Mouse (Mus musculus) testis, adult 2 months (tissue): ENCODE data around the gene Pycr1. TPM values are rescaled to one million over a fixed set of nuclear protein-coding genes. Genes with fewer than 3 reads are reported as not detected.

Source experiments
- H3K27ac ChIP-seq: fragments of 200-500 bp; 2 replicates; pipeline ENCODE4 v1.5.1; 2012; ENCODE audit warnings: low read depth, low read length; ENCODE audit not compliant: control insufficient read depth, insufficient read depth
- H3K27me3 ChIP-seq: fragments of 200-500 bp; 2 replicates; pipeline ENCODE4 v1.6.1; 2012; ENCODE audit warnings: mild to moderate bottlenecking, low read length, moderate library complexity; ENCODE audit not compliant: control insufficient read depth, insufficient read depth
- H3K36me3 ChIP-seq: fragments of 200-500 bp; 2 replicates; pipeline ENCODE4 v1.6.1; 2012; ENCODE audit warnings: mild to moderate bottlenecking, low read length; ENCODE audit not compliant: control insufficient read depth, insufficient read depth
- H3K4me1 ChIP-seq: fragments of 200-500 bp; 2 replicates; pipeline ENCODE4 v1.6.1; 2012; ENCODE audit warnings: low read length; ENCODE audit not compliant: control insufficient read depth, insufficient read depth
- H3K4me3 ChIP-seq: fragments of 200-500 bp; 2 replicates; pipeline ENCODE4 v1.5.1; 2012; ENCODE audit warnings: low read depth, mild to moderate bottlenecking, low read length, moderate library complexity, mixed read lengths; ENCODE audit not compliant: control insufficient read depth
- CTCF ChIP-seq: fragments of 200-500 bp; IDR thresholded peaks from 2 replicates; pipeline ENCODE4 v1.5.1; 2012; ENCODE audit warnings: low read depth, mild to moderate bottlenecking, inconsistent platforms, low read length, moderate library complexity; ENCODE audit not compliant: control insufficient read depth, insufficient read depth, insufficient replicate concordance
- POLR2A ChIP-seq: fragments of 200-500 bp; IDR thresholded peaks from 2 replicates; pipeline ENCODE4 v1.6.1; 2012; ENCODE audit warnings: low read depth, mild to moderate bottlenecking, inconsistent platforms, low read length, moderate library complexity; ENCODE audit not compliant: control insufficient read depth
- polyA plus RNA-seq: library from polyadenylated mRNA; depleted of rRNA; stranded (reverse); fragments of >200 nt; gene quantifications from 2 replicates; pipeline ENCODE4 v1.2.3, GENCODE M21; 2012; rRNA removed

The Pycr1 gene
- 0.98 and 1.5 TPM in 2 replicates for polyA plus RNA-seq

DNA sequence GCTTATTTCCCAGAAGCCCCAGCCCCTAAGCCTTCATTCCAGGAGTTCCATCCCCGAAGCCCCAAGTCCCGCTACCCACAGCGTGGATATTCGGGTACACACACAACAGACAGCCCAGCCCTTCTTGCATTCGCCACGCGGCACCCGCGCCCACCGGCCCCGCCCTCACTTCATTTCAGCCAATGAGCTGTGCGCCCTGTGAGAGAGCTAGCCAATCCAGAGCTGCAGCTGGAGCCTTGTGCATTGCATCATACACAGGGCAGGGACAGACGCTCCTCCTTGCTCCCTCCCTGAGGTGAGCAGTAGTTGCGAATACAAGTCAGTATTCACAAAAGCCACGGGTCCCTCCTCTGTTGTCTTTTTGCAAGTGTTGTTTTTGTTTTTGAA is at the start of gene Pycr1:
Gene Pycr1, minus strand, starts transcription at position 169 of the 387 bp plus-strand sequence.
- no peaks in the 10 kb centered on the region for H3K36me3 ChIP-seq
- H3K4me3 ChIP-seq: peak within 1 kb of the TSS; percentile 54
- TF ChIP-seq POLR2A (no peak), CTCF (no peak)
- no peak within 1 kb of the TSS for H3K27ac ChIP-seq
- peaks cover 17% of the 10 kb centered on the region for H3K4me1 ChIP-seq
- H3K27me3 ChIP-seq: 0 out of 2 replicates have a peak, but pooled peaks cover 2% of the 10 kb centered on the region

DNA sequence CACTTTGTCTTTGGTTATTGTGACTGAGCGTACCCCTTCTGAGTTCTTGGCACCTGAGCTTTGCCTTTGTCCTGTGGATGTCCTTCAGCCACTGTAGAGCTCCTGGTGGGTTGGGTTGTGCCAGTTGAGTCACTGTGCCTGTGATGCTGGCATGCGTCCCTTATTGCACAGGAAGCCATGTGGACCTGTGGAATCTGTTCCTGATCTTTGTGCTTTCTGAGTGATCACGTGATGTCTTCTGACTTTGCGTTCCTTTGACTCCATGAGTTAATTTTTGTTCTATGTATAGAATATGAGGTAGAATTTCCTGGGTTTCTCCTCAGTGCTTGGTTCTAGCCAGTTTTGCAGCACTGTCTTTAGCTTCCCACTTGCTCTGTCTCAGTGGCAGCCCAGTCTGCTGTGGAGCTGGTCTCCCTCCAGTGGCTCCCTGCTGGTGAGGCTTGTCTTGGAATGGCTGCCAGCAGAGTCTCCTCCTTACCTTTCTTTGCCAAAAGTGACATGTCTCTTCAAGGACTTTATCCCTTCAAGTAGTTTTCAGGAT is 49.0 kb upstream of the Pycr1 start:
- H3K36me3 ChIP-seq: peaks cover 2% of the 10 kb centered on the region; the same call in 1 of the 2 replicates
- no peaks in the 10 kb centered on the region for H3K4me1 ChIP-seq

DNA sequence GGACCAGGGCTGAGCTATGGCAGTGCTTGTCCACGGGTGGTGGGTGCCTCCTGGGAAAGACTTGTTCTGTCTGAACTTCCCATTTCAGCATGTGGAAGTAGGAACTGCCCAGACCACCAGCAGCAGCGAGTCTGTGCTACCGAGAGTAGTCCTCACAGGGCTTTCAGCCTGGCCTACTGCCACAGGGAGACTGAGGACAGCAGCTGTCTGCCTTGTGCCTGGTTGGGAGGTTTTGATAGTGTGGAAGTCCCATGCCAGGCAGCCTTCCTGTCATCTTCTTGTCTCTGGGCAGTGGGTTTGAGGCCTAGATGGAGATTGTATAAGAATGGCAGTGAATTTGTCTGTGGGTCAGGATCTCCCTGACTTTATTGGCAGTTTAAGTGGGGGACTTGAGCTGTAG is 45.8 kb upstream of the Pycr1 start:
- H3K27me3 ChIP-seq: no peaks in the 10 kb centered on the region
- H3K4me3 ChIP-seq: no peak overlapping the region
- H3K4me1 ChIP-seq: no peaks in the 10 kb centered on the region
- peaks cover 4% of the 10 kb centered on the region; the same call in 1 of the 2 replicates for H3K36me3 ChIP-seq
- no peak for TF ChIP-seq POLR2A
- no peak for TF ChIP-seq CTCF
- H3K27ac ChIP-seq: no peak overlapping the region

More for the DNA sequence above, 49.0 kb upstream of the Pycr1 start:
- no peak overlapping the region for H3K4me3 ChIP-seq
- no peak overlapping the region for H3K27ac ChIP-seq
- no peaks in the 10 kb centered on the region for H3K27me3 ChIP-seq
- no peak for TF ChIP-seq POLR2A
- TF ChIP-seq CTCF: no peak

DNA sequence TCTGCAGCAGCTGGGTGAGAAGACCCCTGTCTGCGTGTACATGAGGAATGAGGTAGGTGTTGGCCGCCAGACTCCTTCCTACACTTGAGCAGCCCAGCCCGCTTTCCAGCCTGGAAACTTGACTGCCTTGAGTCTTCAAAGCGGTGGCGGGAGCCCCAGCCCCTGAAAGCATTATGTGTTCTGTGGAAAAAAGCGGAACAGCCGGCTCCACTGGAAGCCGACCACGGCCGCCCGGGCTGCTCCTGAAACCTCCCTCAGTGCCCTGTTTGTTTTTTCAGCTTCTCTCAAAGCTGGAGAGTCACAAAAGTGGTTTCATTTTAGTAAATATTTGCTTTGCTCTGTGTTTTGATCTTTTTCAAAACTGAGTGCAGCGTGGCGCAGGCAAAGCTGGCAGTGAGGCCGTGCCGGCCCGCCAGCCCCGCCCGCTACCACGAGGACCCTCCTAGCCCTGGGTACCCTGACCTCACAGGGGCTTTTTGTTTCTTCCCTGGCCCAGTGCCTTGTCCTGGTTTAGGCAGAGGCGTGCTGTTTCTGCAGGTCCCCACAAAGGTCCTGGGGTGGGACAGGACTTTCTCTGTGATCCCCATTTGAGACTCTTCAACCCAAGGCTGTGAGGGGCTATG is 43.2 kb upstream of the Pycr1 start:
- TF ChIP-seq CTCF (no peak), POLR2A (no peak)
- Histone ChIP-seq H3K36me3 (peaks cover 4% of the 10 kb centered on the region; the same call in 1 of the 2 replicates), H3K27ac (no peak overlapping the region), H3K4me1 (no peaks in the 10 kb centered on the region), H3K27me3 (no peaks in the 10 kb centered on the region), H3K4me3 (no peak overlapping the region)

DNA sequence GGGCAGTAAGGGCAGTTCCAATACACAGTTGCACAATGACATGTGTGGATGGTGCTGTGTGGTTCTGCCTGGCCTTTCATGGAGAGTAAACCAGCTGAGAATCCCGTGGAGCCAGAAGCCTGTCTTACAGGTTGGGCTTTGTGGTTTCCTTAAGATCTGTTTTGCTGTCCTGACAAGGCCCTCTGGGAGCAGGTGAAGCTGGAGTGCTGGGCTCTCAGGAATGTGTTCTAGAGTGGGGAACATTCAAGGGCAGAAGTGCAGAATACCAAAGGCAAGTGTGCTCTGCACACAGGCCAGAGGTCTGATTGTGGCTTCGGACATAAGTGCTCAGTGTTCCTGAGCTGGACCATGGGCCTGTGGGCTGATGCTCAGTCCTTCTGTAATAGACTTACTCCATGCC is 41.1 kb upstream of the Pycr1 start:
- no peaks in the 10 kb centered on the region for H3K4me1 ChIP-seq
- no peak overlapping the region for H3K27ac ChIP-seq
- peaks cover 4% of the 10 kb centered on the region; the same call in 1 of the 2 replicates for H3K36me3 ChIP-seq
- no peaks in the 10 kb centered on the region for H3K27me3 ChIP-seq
- no peak for TF ChIP-seq CTCF
- TF ChIP-seq POLR2A: no peak
- H3K4me3 ChIP-seq: no peak overlapping the region

DNA sequence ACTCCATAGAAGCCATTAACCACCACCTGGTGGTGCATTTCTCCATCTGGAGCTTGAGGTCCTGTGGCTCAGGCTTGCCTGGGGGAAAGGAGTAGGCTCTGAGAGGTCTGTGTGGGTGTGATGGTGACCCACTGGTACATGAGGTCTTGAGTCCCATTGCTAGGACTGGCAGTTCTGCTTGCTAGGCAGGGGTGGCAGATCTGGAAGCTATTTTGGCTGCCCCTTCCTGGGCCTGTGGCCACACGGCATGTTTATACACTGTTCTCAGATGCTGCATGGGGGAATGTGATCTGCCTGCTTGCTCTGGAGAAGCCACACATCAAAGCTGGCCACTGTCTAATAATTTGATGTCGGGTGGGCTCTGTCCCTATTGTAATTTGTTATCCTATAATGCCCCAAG is 40.5 kb upstream of the Pycr1 start:
- Histone ChIP-seq H3K27ac (no peak overlapping the region), H3K4me1 (no peaks in the 10 kb centered on the region), H3K36me3 (peaks cover 2% of the 10 kb centered on the region; the same call in 1 of the 2 replicates), H3K27me3 (no peaks in the 10 kb centered on the region), H3K4me3 (no peak overlapping the region)
- TF ChIP-seq POLR2A: no peak

DNA sequence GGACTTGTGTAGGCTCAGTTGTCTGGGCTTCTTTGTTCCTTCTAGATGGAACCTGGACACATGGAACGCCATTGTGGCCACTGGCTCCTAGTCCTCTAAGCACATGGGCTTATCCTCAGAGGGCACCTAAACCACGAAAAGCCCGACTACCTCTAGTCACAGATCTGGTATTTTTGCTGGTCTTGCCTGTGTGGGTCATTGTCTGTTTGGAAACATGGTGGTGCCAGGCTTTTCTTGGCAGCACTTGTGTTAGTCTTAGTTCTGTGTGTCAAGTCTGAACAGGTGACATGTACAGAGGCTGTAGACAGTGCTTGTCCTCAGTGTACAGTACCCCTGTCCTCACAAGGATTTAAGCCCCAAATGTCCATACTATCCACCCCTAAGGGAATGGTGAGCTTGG is 40.0 kb upstream of the Pycr1 start:
- peaks cover 1% of the 10 kb centered on the region; the same call in 1 of the 2 replicates for H3K36me3 ChIP-seq
- H3K4me3 ChIP-seq: no peak overlapping the region
- no peak overlapping the region for H3K27ac ChIP-seq
- no peaks in the 10 kb centered on the region for H3K27me3 ChIP-seq
- H3K4me1 ChIP-seq: no peaks in the 10 kb centered on the region
- no peak for TF ChIP-seq POLR2A
- no peak for TF ChIP-seq CTCF

DNA sequence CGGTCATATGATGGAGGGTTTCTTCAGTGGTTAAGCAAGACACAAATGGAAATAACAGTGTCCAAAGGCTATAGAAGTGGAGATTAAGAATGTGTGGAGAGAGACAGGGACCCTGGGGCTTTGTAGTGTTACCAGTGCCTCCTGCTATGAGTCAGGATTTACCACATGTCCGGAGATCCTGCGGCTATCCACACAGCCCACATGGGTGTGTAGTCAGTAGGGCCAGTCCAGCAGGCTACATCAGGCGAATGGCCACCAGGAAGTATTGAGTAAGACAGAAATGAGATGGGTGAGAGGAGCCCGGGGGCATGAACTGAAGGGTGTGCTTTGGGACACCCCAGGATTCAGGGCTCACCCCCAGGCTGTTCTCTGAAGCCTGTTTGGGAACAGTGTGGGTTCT is 39.1 kb upstream of the Pycr1 start:
- Histone ChIP-seq H3K4me1 (no peaks in the 10 kb centered on the region), H3K27me3 (no peaks in the 10 kb centered on the region), H3K36me3 (peaks cover 1% of the 10 kb centered on the region; the same call in 1 of the 2 replicates), H3K4me3 (no peak overlapping the region), H3K27ac (no peak overlapping the region)
- TF ChIP-seq CTCF (no peak), POLR2A (no peak)
